ENCODE assay signal across 26 mouse cellular contexts in genomic region chr2:170229461-170230080, GRCm38 (mm10).
DNase-seq lines count a peak whose midpoint lies in the region; ATAC-seq and TF ChIP-seq lines count a peak whose summit lies in the region.
"Had no signal": no experiment of that assay in that cellular context is flagged by ENCODE, and none has a peak within 500 bp of the region (broad histone marks: within the 10 kb centered on the region; RNA-seq: fewer than 3 reads in every experiment).

No protein-coding gene starts in this region.

- no peaks in the 10 kb centered on the region for H3K36me3 ChIP-seq in heart, adult 2 months (ENCODE audit: control insufficient read depth, insufficient read depth, low read length)
- H3K36me3 ChIP-seq: embryonic facial prominence, embryonic 13.5 days; hindbrain, embryonic 15.5 days; liver, embryonic 13.5 days; lung, embryonic 15.5 days; midbrain, embryonic 13.5 days; neural tube, embryonic 12.5 days had no signal

- H3K4me1 ChIP-seq in heart, adult 2 months (ENCODE audit: control insufficient read depth, insufficient read depth, low read length) = no peaks in the 10 kb centered on the region
- H3K4me1 ChIP-seq: embryonic facial prominence, embryonic 13.5 days; forebrain, embryonic 13.5 days; hindbrain, embryonic 15.5 days; midbrain, embryonic 13.5 days; neural tube, embryonic 12.5 days had no signal

- TF ChIP-seq EP300 in heart, adult 2 months (IDR thresholded peaks at IDR 0.05; ENCODE audit: insufficient read depth, low read depth, low read length) = no peak

- H3K27ac ChIP-seq in heart, adult 2 months = no peak overlapping the region
- H3K27ac ChIP-seq: embryonic facial prominence, embryonic 13.5 days; forebrain, embryonic 13.5 days; gastrocnemius, adult 2 months; hindbrain, embryonic 15.5 days; layer of hippocampus, adult 2 months; liver, embryonic 13.5 days; lung, embryonic 15.5 days; macrophage; midbrain, embryonic 13.5 days; neural tube, embryonic 12.5 days had no signal

- DNase-seq in adrenal gland, postnatal 14 days = peak; percentile 37
- no peak for DNase-seq in adrenal gland, adult 8-10 months
- DNase-seq in heart, postnatal 4 days = peak; percentile 38
- DNase-seq in heart, adult 2 months = no peak
- DNase-seq in 416B (ENCODE audit: low read depth) = peak; percentile 40
- DNase-seq in testis, postnatal 14 days (ENCODE audit: low spot score) = no peak
- DNase-seq in layer of hippocampus, adult 9-10 months (ENCODE audit: low spot score) = no peak
- DNase-seq: adrenal gland, adult 2 months; cerebellum, adult 2 months; cerebellum, postnatal 25 days; embryo, embryonic 11 days; gastrocnemius, adult 2 months; heart, postnatal 10 days; kidney, adult 9 months; liver, embryonic 13.5 days; thymus, postnatal 36 days had no signal

- no peaks in the 10 kb centered on the region for H3K79me2 ChIP-seq in heart, adult 2 months (replicated peaks; ENCODE audit: control insufficient read depth, insufficient read depth, low read length)

- H3K27me3 ChIP-seq in heart, adult 2 months (ENCODE audit: control insufficient read depth, insufficient read depth, low read length) = no peaks in the 10 kb centered on the region
- H3K27me3 ChIP-seq: embryonic facial prominence, embryonic 13.5 days; forebrain, embryonic 13.5 days; hindbrain, embryonic 15.5 days; liver, embryonic 13.5 days; lung, embryonic 15.5 days; midbrain, embryonic 13.5 days; neural tube, embryonic 12.5 days; Patski had no signal

- no peak overlapping the region for H3K4me3 ChIP-seq in heart, adult 2 months
- H3K4me3 ChIP-seq: embryonic facial prominence, embryonic 13.5 days; forebrain, embryonic 13.5 days; gastrocnemius, adult 2 months; hindbrain, embryonic 15.5 days; layer of hippocampus, adult 2 months; liver, embryonic 13.5 days; lung, embryonic 15.5 days; midbrain, embryonic 13.5 days; neural tube, embryonic 12.5 days had no signal

- intact Hi-C loops in heart, adult 2 months (cut with DNase I) = no loop called here

- no peak overlapping the region for H3K9ac ChIP-seq in heart, adult 2 months (ENCODE audit: low read depth, low read length)
- H3K9ac ChIP-seq: embryonic facial prominence, embryonic 13.5 days; forebrain, embryonic 13.5 days; hindbrain, embryonic 15.5 days; liver, embryonic 13.5 days; lung, embryonic 15.5 days; midbrain, embryonic 13.5 days; neural tube, embryonic 12.5 days had no signal

- WGBS in heart, adult 2 months = 74% methylated on average over 8 of the region's 8 CpGs

- no peak for TF ChIP-seq POLR2A in heart, adult 2 months (IDR thresholded peaks at IDR 0.05; ENCODE audit: insufficient read depth, low read depth, low read length)

- ATAC-seq in erythroblast, adult 5-6 weeks (replicated peaks; ENCODE audit: low FRiP score, poor library complexity, severe bottlenecking) = 0 out of 2 replicates have a peak, but pooled peaks have one; percentile 28
- ATAC-seq: forebrain, embryonic 13.5 days; midbrain, embryonic 13.5 days; Patski had no signal

- TF ChIP-seq CTCF in heart, adult 2 months (IDR thresholded peaks at IDR 0.05) = no peak

Comparison
In these comparisons a context has a peak if more than half of its experiments do, and no peak if none do; other contexts are left out.
1. DNase-seq: peak in adrenal gland, postnatal 14 days (single experiment), heart, postnatal 4 days (single experiment) and 416B (single experiment); none in adrenal gland, adult 8-10 months (single experiment), heart, adult 2 months (0 of 2), testis, postnatal 14 days (single experiment) and layer of hippocampus, adult 9-10 months (single experiment).